Mouse (Mus musculus): Measurements from ENCODE around the gene Plek. TPM values are rescaled to one million over a fixed set of nuclear protein-coding genes. Genes with fewer than 3 reads are reported as not detected.

Plek gene
- total and polyA plus RNA-seq, 2 experiments from 2014 or later = 3.3 to 4.0 TPM

- no peaks in the 10 kb centered on the region for H3K9me3 ChIP-seq (ENCODE audit: low read length)
- H3K27ac ChIP-seq = peak overlapping the region; percentile 76
- ATAC-seq (peak; percentile 88), DNase-seq (ENCODE audit: low spot score) (peak; percentile 72)
- 18% methylated on average over 4 of the region's 4 CpGs for WGBS
- no peaks in the 10 kb centered on the region for H3K27me3 ChIP-seq (ENCODE audit: insufficient read depth, low read length)
- no peak overlapping the region for H3K9ac ChIP-seq (replicated peaks; ENCODE audit: low read length)
- no peaks in the 10 kb centered on the region for H3K36me3 ChIP-seq (ENCODE audit: insufficient read depth, low read length)
- H3K4me1 ChIP-seq (ENCODE audit: insufficient read depth, low read length) = peaks cover 13% of the 10 kb centered on the region
- H3K4me2 ChIP-seq (ENCODE audit: low read depth, low read length) = no peak overlapping the region
- H3K4me3 ChIP-seq (ENCODE audit: low read length) = no peak overlapping the region
- TF ChIP-seq CTCF (IDR thresholded peaks at IDR 0.05; ENCODE audit: low read depth) = peak; percentile 36
These were observed 110.9 kb downstream of the Plek start for GRCm38 (mm10) chr11:16941103-16941793.

- 41% methylated on average over 6 of the region's 6 CpGs for WGBS
- Histone ChIP-seq H3K9me3 (ENCODE audit: low read length) (no peaks in the 10 kb centered on the region), H3K4me2 (ENCODE audit: low read depth, low read length) (no peak overlapping the region), H3K4me1 (ENCODE audit: insufficient read depth, low read length) (no peaks in the 10 kb centered on the region; the same call in 1 of the 2 replicates), H3K27me3 (ENCODE audit: insufficient read depth, low read length) (no peaks in the 10 kb centered on the region), H3K9ac (replicated peaks; ENCODE audit: low read length) (no peak overlapping the region), H3K4me3 (ENCODE audit: low read length) (no peak overlapping the region), H3K27ac (no peak overlapping the region), H3K36me3 (ENCODE audit: insufficient read depth, low read length) (no peaks in the 10 kb centered on the region)
- TF ChIP-seq CTCF (IDR thresholded peaks at IDR 0.05; ENCODE audit: low read depth) = no peak
- no peak for DNase-seq (ENCODE audit: low spot score)
- ATAC-seq = peak; percentile 49; the same call in 1 of the 2 replicates
These were observed 116.5 kb downstream of the Plek start for GRCm38 (mm10) chr11:16935577-16936236.

- 96% methylated on average over 3 of the region's 3 CpGs for whole genome bisulfite sequencing
- TF ChIP-seq CTCF (IDR thresholded peaks at IDR 0.05; ENCODE audit: low read depth) = no peak
These were observed 120.0 kb downstream of the Plek start for GRCm38 (mm10) chr11:16932159-16932558.

More at GRCm38 (mm10) chr11:16932159-16932558, 120.0 kb downstream of the Plek start:
- H3K4me1 ChIP-seq (ENCODE audit: insufficient read depth, low read length) = no peaks in the 10 kb centered on the region; the same call in 1 of the 2 replicates
- no peak overlapping the region for H3K4me3 ChIP-seq (ENCODE audit: low read length)
- no peaks in the 10 kb centered on the region for H3K36me3 ChIP-seq (ENCODE audit: insufficient read depth, low read length)
- H3K9ac ChIP-seq (replicated peaks; ENCODE audit: low read length) = no peak overlapping the region
- no peak overlapping the region for H3K4me2 ChIP-seq (ENCODE audit: low read depth, low read length)
- H3K27ac ChIP-seq = no peak overlapping the region
- ATAC-seq (no peak), DNase-seq (ENCODE audit: low spot score) (no peak)
- no peaks in the 10 kb centered on the region for H3K9me3 ChIP-seq (ENCODE audit: low read length)
- no peaks in the 10 kb centered on the region for H3K27me3 ChIP-seq (ENCODE audit: insufficient read depth, low read length)

Other genes starting within 250 kb of the Plek start
- gene Fbxo48, start 101.0 kb downstream of the Plek start, total RNA-seq (2014; rRNA removed) = 0.29 and 0.78 TPM in 2 replicates
- 0.42 and 0.54 TPM in 2 replicates for gene Fbxo48, start 101.0 kb downstream of the Plek start, polyA plus RNA-seq (2015; fragmentation: Nextera tagmentation; extraction: Ambion mirVana)
- gene Cnrip1, start 795 bp downstream of the Plek start, total RNA-seq (2014; rRNA removed) = 97.9 and 116 TPM in 2 replicates
- 195 and 197 TPM in 2 replicates for gene Cnrip1, start 795 bp downstream of the Plek start, polyA plus RNA-seq (2015; fragmentation: Nextera tagmentation; extraction: Ambion mirVana)
- 90.3 and 94.7 TPM in 2 replicates for gene Ppp3r1, start 106.9 kb upstream of the Plek start, total RNA-seq (2014; rRNA removed)
- gene Ppp3r1, start 106.9 kb upstream of the Plek start, polyA plus RNA-seq (2015; fragmentation: Nextera tagmentation; extraction: Ambion mirVana) = 260 and 268 TPM in 2 replicates
- gene Wdr92, start 129.7 kb upstream of the Plek start, total RNA-seq (2014; rRNA removed) = 10.7 and 11.6 TPM in 2 replicates
- gene Wdr92, start 129.7 kb upstream of the Plek start, polyA plus RNA-seq (2015; fragmentation: Nextera tagmentation; extraction: Ambion mirVana) = 11.4 and 13.1 TPM in 2 replicates
- 14.8 and 25.0 TPM in 2 replicates for gene Pno1, start 159.2 kb upstream of the Plek start, total RNA-seq (2014; rRNA removed)
- gene Pno1, start 159.2 kb upstream of the Plek start, polyA plus RNA-seq (2015; fragmentation: Nextera tagmentation; extraction: Ambion mirVana) = 56.4 and 60.9 TPM in 2 replicates
- gene C1d, start 205.2 kb upstream of the Plek start, total RNA-seq (2014; rRNA removed) = 26.6 and 47.1 TPM in 2 replicates
- gene C1d, start 205.2 kb upstream of the Plek start, polyA plus RNA-seq (2015; fragmentation: Nextera tagmentation; extraction: Ambion mirVana) = 170 and 175 TPM in 2 replicates